Mouse (Mus musculus) liver, embryonic 14.5 days (tissue): ENCODE data around the gene Map4k2. TPM values are rescaled to one million over a fixed set of nuclear protein-coding genes. Genes with fewer than 3 reads are reported as not detected.

ENCODE experiments used
- ATAC-seq: fragments of 200-750 bp; cut with Nextera tagmentation; 2 replicates; pipeline ENCODE4 v1.8.0; 2017; ENCODE audit warnings: moderate number of reproducible peaks, mild to moderate bottlenecking, moderate library complexity; ENCODE audit not compliant: insufficient read depth
- DNase-seq, 3 experiments: peaks; one replicate each; pipeline ENCODE4 v3.0.0-alpha.2; 2012 to 2013; ENCODE audit warnings: low read depth in 3 of 3, low spot score in 3 of 3
- H3K27ac ChIP-seq: fragments of 300-500 bp; sonication (generic); 2 replicates; pipeline ENCODE4 v1.5.1; 2014; ENCODE audit warnings: moderate library complexity, mild to moderate bottlenecking, control low read depth, inconsistent platforms
- H3K27me3 ChIP-seq: fragments of 300-500 bp; sonication (generic); 2 replicates; pipeline ENCODE4 v1.6.1; 2014; ENCODE audit warnings: mild to moderate bottlenecking, low read length, moderate library complexity; ENCODE audit not compliant: control insufficient read depth, insufficient read depth
- H3K36me3 ChIP-seq: fragments of 300-500 bp; sonication (generic); replicated peaks from 2 replicates; pipeline ENCODE4 v1.6.1; 2014; ENCODE audit warnings: low read depth; ENCODE audit not compliant: control insufficient read depth, insufficient read depth
- H3K4me1 ChIP-seq, 2 experiments: fragments of 200-500 bp in 1 of 2; fragments of 300-500 bp in 1 of 2; sonication (generic) in 1 of 2; replicated peaks; 2 replicates each; pipeline ENCODE4 v1.6.1; 2012 to 2014; ENCODE audit warnings: antibody characterized with exemption in 1 of 2, inconsistent platforms in 1 of 2, low read length in 1 of 2; ENCODE audit not compliant: control insufficient read depth in 2 of 2, insufficient read depth in 2 of 2
- H3K4me2 ChIP-seq: fragments of 300-500 bp; sonication (generic); 2 replicates; pipeline ENCODE4 v1.6.1; 2014; ENCODE audit warnings: low read depth, mild to moderate bottlenecking, control low read depth, moderate library complexity
- H3K4me3 ChIP-seq, 2 experiments: fragments of 200-500 bp in 1 of 2; fragments of 300-500 bp in 1 of 2; sonication (generic) in 1 of 2; 2 replicates each; pipeline ENCODE4 v1.5.1; 2012 to 2014; ENCODE audit warnings: low read depth in 2 of 2, low read length in 2 of 2, mild to moderate bottlenecking in 2 of 2, control low read depth in 1 of 2, inconsistent platforms in 1 of 2, moderate library complexity in 1 of 2; ENCODE audit not compliant: insufficient read depth in 1 of 2
- H3K9ac ChIP-seq: fragments of 300-500 bp; sonication (generic); replicated peaks from 2 replicates; pipeline ENCODE4 v1.6.1; 2014; ENCODE audit warnings: mild to moderate bottlenecking, control low read depth, moderate library complexity
- H3K9me3 ChIP-seq: fragments of 300-500 bp; sonication (generic); 2 replicates; pipeline ENCODE4 v1.6.1; 2016; ENCODE audit warnings: low read length, mixed read lengths; ENCODE audit not compliant: control insufficient read depth
- CTCF ChIP-seq: IDR thresholded peaks from 2 replicates; pipeline ENCODE4 v1.5.1; 2016; ENCODE audit warnings: antibody characterized with exemption, low read depth, control low read depth
- EP300 ChIP-seq: IDR thresholded peaks from 2 replicates; pipeline ENCODE4 v1.6.1; 2016; ENCODE audit warnings: antibody characterized with exemption, low read depth
- WGBS: fragments of 180-500 bp; shearing (Covaris S2); extraction: QIAGEN DNeasy Blood & Tissue Kit; methylation state at CpG from one replicate; pipeline ENCODE4 v1.1.7; 2014; ENCODE audit not compliant: insufficient replicate concordance; 5-methylcytosine and 5-hydroxymethylcytosine counted together
- polyA plus RNA-seq, 2 experiments: library from polyadenylated mRNA; depleted of rRNA in 1 of 2; stranded (reverse) in 1 of 2; unstranded in 1 of 2; fragments of >200 nt; fragmentation: Nextera tagmentation in 1 of 2; extraction: Ambion mirVana in 1 of 2; gene quantifications; 2 replicates each; pipeline versions ENCODE4 v1.2.1 to v1.2.3; 2012 to 2014

The Map4k2 gene
- polyA plus RNA-seq, 2 experiments: 3.0 to 17.6 TPM

DNA sequence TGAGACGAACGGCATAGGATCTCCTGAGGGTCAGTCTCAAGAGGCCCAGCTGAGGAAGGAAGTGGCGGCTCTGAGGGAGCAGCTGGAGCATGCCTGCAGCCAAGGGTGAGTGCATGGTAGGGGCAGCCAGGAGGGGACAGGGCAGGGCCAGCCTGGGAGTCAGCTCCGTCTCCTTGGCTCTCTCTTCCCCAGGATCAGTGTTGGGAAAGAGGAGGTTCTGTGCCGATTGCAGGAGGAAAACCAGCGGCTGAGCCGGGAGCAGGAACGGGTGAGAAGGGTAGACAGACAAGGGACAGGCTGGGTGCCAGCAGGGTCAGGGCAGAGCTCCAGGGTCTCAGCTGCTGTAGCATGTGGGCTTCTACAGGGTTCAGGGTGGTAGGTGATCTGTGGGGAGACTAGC, 26.4 kb upstream of the Map4k2 start:
- 62% methylated on average over 8 of the region's 8 CpGs for WGBS
- Histone ChIP-seq H3K36me3 (peaks cover 3% of the 10 kb centered on the region; the same call in 1 of the 2 replicates), H3K9me3 (no peaks in the 10 kb centered on the region), H3K4me3 (no peak overlapping the region), H3K27me3 (no peaks in the 10 kb centered on the region), H3K4me1 (no peaks in the 10 kb centered on the region), H3K27ac (no peak overlapping the region), H3K4me2 (no peak overlapping the region), H3K9ac (no peak overlapping the region)
- TF ChIP-seq EP300 (no peak), CTCF (no peak)
- no peak for ATAC-seq
- DNase-seq: no peak

GRCm38 (mm10) chr19:6315573-6315972, 25.4 kb upstream of the Map4k2 start:
- no peak for ATAC-seq
- Histone ChIP-seq H3K27me3 (no peaks in the 10 kb centered on the region), H3K27ac (no peak overlapping the region), H3K36me3 (peaks cover 3% of the 10 kb centered on the region; the same call in 1 of the 2 replicates), H3K9me3 (no peaks in the 10 kb centered on the region), H3K4me2 (no peak overlapping the region), H3K9ac (no peak overlapping the region), H3K4me1 (no peaks in the 10 kb centered on the region), H3K4me3 (no peak overlapping the region)
- WGBS: 74% methylated on average over 14 of the region's 14 CpGs
- no peak for TF ChIP-seq EP300
- no peak for TF ChIP-seq CTCF
- no peak for DNase-seq

- no peak for DNase-seq
Observed at GRCm38 (mm10) chr19:6318145-6318544, 22.8 kb upstream of the Map4k2 start.

GRCm38 (mm10) chr19:6321358-6321757, 19.6 kb upstream of the Map4k2 start:
- DNase-seq: no peak
- peaks cover 3% of the 10 kb centered on the region; the same call in 1 of the 2 replicates for H3K36me3 ChIP-seq
- no peak for ATAC-seq

More at GRCm38 (mm10) chr19:6318145-6318544, 22.8 kb upstream of the Map4k2 start:
- Histone ChIP-seq H3K9me3 (no peaks in the 10 kb centered on the region), H3K4me2 (no peak overlapping the region), H3K27ac (no peak overlapping the region), H3K9ac (no peak overlapping the region), H3K4me3 (no peak overlapping the region), H3K27me3 (no peaks in the 10 kb centered on the region), H3K4me1 (no peaks in the 10 kb centered on the region), H3K36me3 (peaks cover 3% of the 10 kb centered on the region; the same call in 1 of the 2 replicates)
- TF ChIP-seq CTCF (no peak), EP300 (no peak)
- 84% methylated on average over 12 of the region's 12 CpGs for WGBS
- no peak for ATAC-seq

DNA sequence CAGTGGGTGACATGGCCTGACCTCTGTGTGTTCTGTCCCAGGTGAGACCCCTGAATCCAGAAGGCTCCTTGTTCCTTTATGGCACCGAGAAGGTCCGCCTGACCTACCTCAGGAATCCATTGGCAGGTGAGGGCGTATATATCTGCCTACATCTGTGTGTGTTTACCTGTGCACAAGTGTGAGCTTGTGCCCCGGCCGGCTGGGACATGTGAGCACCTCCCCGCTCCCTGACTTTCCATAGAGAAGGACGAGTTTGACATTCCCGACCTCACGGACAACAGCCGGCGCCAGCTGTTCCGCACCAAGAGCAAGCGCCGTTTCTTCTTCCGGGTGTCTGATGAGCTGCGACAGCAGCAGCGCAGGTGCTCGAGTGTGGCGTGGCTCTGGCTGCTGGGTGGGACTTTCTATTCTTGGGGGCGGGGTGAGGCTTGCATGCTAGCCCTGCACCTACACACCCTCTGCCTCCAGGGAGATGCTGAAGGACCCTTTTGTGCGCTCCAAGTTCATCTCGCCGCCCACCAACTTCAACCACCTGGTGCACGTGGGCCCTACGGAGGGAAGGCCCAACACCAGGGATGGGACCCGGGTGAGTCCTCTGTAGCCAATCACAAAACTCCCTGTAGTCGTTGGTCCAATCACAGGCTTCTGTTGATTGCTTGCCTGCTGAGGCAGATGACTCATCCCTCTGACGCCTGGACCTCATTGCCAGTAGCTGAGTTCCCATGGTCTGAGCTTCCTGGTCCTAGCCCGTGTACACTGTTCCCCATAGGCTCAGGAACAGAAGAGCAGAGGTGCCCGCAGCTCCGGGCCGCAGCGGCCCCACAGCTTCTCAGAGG, 18.9 kb upstream of the Map4k2 start:
- ATAC-seq: no peak
- H3K9me3 ChIP-seq: no peaks in the 10 kb centered on the region
- H3K4me2 ChIP-seq: no peak overlapping the region
- no peaks in the 10 kb centered on the region for H3K4me1 ChIP-seq
- no peak overlapping the region for H3K27ac ChIP-seq
- H3K9ac ChIP-seq: no peak overlapping the region
- H3K27me3 ChIP-seq: no peaks in the 10 kb centered on the region
- TF ChIP-seq CTCF (no peak), EP300 (no peak)
- DNase-seq: no peak
- no peaks in the 10 kb centered on the region for H3K36me3 ChIP-seq
- no peak overlapping the region for H3K4me3 ChIP-seq
- WGBS: 78% methylated on average over 33 of the region's 33 CpGs

More at GRCm38 (mm10) chr19:6321358-6321757, 19.6 kb upstream of the Map4k2 start:
- 60% methylated on average over 8 of the region's 8 CpGs for WGBS
- no peak overlapping the region for H3K4me3 ChIP-seq
- no peaks in the 10 kb centered on the region for H3K4me1 ChIP-seq
- H3K9me3 ChIP-seq: no peaks in the 10 kb centered on the region
- no peak overlapping the region for H3K4me2 ChIP-seq
- H3K9ac ChIP-seq: no peak overlapping the region
- TF ChIP-seq EP300 (no peak), CTCF (no peak)
- no peaks in the 10 kb centered on the region for H3K27me3 ChIP-seq
- no peak overlapping the region for H3K27ac ChIP-seq
